Mouse (Mus musculus) brain, adult 10 weeks (tissue): ENCODE results near the gene Mrtfa. TPM values are rescaled to one million over a fixed set of nuclear protein-coding genes. Genes with fewer than 3 reads are reported as not detected.

ENCODE experiments used
- polyA plus RNA-seq: library from polyadenylated mRNA; stranded (reverse); fragments of 350-450 nt; fragmentation: Illumina TruSeq; extraction: RNeasy Lipid Tissue Mini Kit (QIAGEN cat#74804); gene quantifications from one replicate; pipeline ENCODE4 v1.2.3, GENCODE M21; 2015; ENCODE audit warnings: low read depth, low replicate concordance

The Mrtfa gene
- 25.1 TPM for polyA plus RNA-seq

DNA sequence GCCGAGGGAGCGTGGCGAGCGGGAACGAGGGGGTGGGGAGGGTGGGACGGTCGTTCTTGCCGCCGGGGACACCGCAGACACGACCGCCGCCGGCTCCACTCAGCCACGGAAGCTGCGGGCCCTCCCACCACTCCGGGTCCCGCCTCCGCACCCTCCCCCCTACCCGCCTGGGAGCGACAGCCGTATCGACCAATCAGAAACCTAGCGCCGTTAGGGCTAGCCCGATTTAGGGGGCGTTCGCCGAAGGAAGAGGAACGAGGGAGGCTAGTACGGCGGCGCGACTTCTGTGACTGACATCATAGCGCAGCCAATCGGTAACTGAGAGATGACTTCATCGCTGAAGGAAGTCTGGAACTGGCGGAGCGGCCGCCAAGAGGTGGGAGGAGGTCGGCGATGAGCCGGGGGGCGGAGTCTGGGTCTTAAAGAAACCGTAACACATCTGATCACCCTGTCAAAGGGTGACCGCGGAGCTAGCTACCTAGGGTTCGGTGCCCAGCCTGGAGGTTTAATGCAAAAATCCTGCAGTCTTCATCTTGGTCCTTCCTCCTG is at the start of gene Mrtfa:
TSS of gene Mrtfa (minus strand) at position 128 of the 549 bp plus-strand sequence.

DNA sequence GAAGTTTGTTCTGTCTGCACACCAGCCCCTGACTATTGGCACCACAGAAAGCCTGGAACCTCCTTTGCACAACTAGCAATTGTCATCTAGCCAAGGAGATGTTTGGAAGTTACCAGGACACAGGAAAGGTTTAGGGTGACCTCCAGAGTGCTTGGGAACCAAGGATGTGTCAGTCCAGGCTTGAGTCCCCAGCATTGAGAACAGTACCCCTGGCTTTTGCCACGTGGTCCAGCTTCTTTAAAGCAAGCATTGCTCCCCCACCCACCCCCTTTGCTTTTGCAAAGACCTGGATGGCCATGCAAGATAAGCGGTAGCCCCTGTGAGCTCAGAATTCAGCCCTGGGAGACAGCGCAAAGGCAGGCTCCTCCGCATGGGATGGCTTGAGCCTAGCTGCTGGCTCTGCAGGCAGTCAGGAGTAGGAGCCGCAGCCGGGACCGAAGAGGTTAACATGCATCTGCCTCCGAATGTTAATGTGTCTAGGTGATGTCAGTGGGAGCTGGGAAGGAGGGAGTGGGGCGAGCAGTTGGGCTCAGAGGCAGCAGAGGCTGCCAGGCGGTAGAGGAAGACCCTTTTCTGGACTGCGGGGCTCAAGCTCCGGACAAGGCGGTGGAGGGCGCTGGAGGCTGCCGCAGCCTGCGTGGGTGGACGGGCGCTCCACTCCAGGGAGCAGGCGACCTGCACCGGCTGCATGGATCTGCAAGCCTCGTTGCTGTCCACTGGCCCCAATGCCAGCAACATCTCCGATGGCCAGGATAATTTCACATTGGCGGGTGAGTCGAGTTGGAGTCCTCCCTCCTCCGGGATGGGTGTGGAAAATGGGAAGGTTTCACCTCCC is 44.7 kb upstream of the Mrtfa start, which contains the start of gene Mchr1:
TSS of gene Mchr1 (plus strand) at position 414 of the 835 bp plus-strand sequence.

DNA sequence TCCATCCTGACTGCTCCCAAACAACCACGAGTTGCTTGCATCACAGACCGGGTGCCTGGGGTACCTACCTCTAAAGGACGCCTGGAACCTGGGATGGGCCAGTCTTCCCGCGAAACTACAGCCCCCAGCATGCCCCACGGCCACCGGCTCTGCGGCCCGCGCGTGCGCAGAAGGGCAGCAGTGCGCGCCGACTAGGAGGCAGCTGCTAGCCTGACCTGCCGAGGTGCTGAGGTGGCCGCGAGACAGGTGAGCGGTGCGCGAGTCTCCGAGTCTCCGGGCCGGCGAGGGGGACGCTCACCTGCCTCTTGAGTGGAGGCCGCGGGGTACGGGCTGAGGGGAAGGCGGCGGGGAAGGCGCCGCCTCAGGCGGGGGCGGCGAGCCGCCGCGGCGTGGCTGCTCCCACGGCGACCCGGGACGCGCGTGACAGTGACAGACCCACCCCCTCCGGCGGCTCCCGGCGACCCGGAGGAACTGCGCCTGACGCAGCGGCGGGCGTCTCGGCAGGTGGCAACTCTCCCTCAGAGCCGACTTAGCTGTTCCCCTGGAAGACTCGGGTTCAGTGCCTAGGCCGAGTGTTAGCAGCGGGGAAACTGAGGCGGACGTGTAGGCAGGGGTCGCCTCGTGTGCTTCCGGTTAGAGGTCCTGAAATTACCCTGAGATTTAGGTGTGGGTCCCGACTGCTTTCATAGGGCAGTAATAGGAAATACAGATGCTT is 212.8 kb downstream of the Mrtfa start, which contains the start of gene Sgsm3:
TSS of gene Sgsm3 (plus strand) at position 146 of the 715 bp plus-strand sequence.

Other genes with a start within 250 kb of the Mrtfa start
- gene Adsl, start 242.3 kb downstream of the Mrtfa start, polyA plus RNA-seq: 47.8 TPM
- 63.5 TPM for gene Sgsm3, start 213.0 kb downstream of the Mrtfa start, polyA plus RNA-seq
- gene Mchr1, start 44.7 kb upstream of the Mrtfa start, polyA plus RNA-seq: 18.1 TPM
- gene Slc25a17, start 170.1 kb upstream of the Mrtfa start, polyA plus RNA-seq: 63.1 TPM
- 145 TPM for gene St13, start 209.3 kb upstream of the Mrtfa start, polyA plus RNA-seq
- gene Xpnpep3, start 209.4 kb upstream of the Mrtfa start, polyA plus RNA-seq: 8.4 TPM
- gene Dnajb7, start 217.5 kb upstream of the Mrtfa start, polyA plus RNA-seq: not detected